Mouse (Mus musculus) stomach, postnatal 0 days (tissue): ENCODE data around the gene Hist1h1c. TPM values are rescaled to one million over a fixed set of nuclear protein-coding genes. Genes with fewer than 3 reads are reported as not detected.
"Not testable (repeated sequence)": the region's sequence is repeated elsewhere in the genome, so short reads cannot be mapped to it uniquely, and the experiment has no call there.

Experiments
- ATAC-seq: fragments of 200-750 bp; cut with Nextera tagmentation; 2 replicates; pipeline ENCODE4 v1.8.0; 2017; ENCODE audit not compliant: low FRiP score, low TSS enrichment
- DNase-seq: peaks from one replicate; pipeline ENCODE4 v3.0.0-alpha.2; 2016; ENCODE audit warnings: low spot score
- H3K27ac ChIP-seq: fragments of 300-500 bp; sonication (generic); replicated peaks from 2 replicates; pipeline ENCODE4 v1.5.1; 2014; ENCODE audit warnings: mild to moderate bottlenecking, control low read depth
- H3K27me3 ChIP-seq: fragments of 300-500 bp; sonication (generic); 2 replicates; pipeline ENCODE4 v1.6.1; 2014; ENCODE audit warnings: low read length; ENCODE audit not compliant: control insufficient read depth, insufficient read depth
- H3K36me3 ChIP-seq: fragments of 300-500 bp; sonication (generic); 2 replicates; pipeline ENCODE4 v1.6.1; 2014; ENCODE audit warnings: low read length, mixed read lengths; ENCODE audit not compliant: control insufficient read depth, insufficient read depth
- H3K4me1 ChIP-seq: fragments of 300-500 bp; sonication (generic); replicated peaks from 2 replicates; pipeline ENCODE4 v1.6.1; 2014; ENCODE audit warnings: antibody characterized with exemption; ENCODE audit not compliant: control insufficient read depth, insufficient read depth
- H3K4me2 ChIP-seq: fragments of 300-500 bp; sonication (generic); replicated peaks from 2 replicates; pipeline ENCODE4 v1.6.1; 2014; ENCODE audit warnings: low read depth, mild to moderate bottlenecking, control low read depth, moderate library complexity
- H3K4me3 ChIP-seq: fragments of 300-500 bp; sonication (generic); 2 replicates; pipeline ENCODE4 v1.5.1; 2014; ENCODE audit warnings: low read depth, low read length, control low read depth
- H3K9ac ChIP-seq: fragments of 300-500 bp; sonication (generic); 2 replicates; pipeline ENCODE4 v1.6.1; 2014; ENCODE audit warnings: mild to moderate bottlenecking, low read length, control low read depth, mixed read lengths
- H3K9me3 ChIP-seq: fragments of 300-500 bp; sonication (generic); 2 replicates; pipeline ENCODE4 v1.6.1; 2016; ENCODE audit warnings: low read length; ENCODE audit not compliant: control insufficient read depth
- CTCF ChIP-seq: IDR thresholded peaks from 2 replicates; pipeline ENCODE4 v1.5.1; 2016; ENCODE audit warnings: antibody characterized with exemption, low read depth, mild to moderate bottlenecking, moderate library complexity
- EP300 ChIP-seq: optimal IDR thresholded peaks from 2 replicates; pipeline ENCODE3; 2016; ENCODE audit warnings: antibody characterized with exemption
- WGBS: fragments of 180-500 bp; shearing (Covaris S2); extraction: QIAGEN DNeasy Blood & Tissue Kit; methylation state at CpG from one replicate; pipeline ENCODE4 v1.1.7; 2014; 5-methylcytosine and 5-hydroxymethylcytosine counted together
- polyA plus RNA-seq: library from polyadenylated mRNA; unstranded; fragments of >200 nt; fragmentation: Nextera tagmentation; extraction: Ambion mirVana; gene quantifications from 2 replicates; pipeline ENCODE4 v1.2.1, GENCODE M21; 2015

Gene Hist1h1c
- polyA plus RNA-seq, 1 experiment from 2014 or later, result 104 TPM

GRCm38 (mm10) chr13:23763586-23764323 is 25.1 kb downstream of the Hist1h1c start, which contains the start of gene Hist1h1a:
Gene Hist1h1a, plus strand, starts transcription at chr13:23763666.
- TF ChIP-seq EP300, result peak; percentile 91
- TF ChIP-seq CTCF, result no peak
- peak within 1 kb of the TSS; percentile 90 for H3K27ac ChIP-seq
- peak within 1 kb of the TSS; percentile 71 for H3K9ac ChIP-seq
- WGBS, result 3% methylated on average over 34 of the region's 34 CpGs
- no peaks in the 10 kb centered on the region for H3K36me3 ChIP-seq
- H3K9me3 ChIP-seq, result no peaks in the 10 kb centered on the region
- peak within 1 kb of the TSS; percentile 52 for H3K4me3 ChIP-seq
- peaks cover 3% of the 10 kb centered on the region; the same call in 1 of the 2 replicates for H3K4me1 ChIP-seq
- DNase-seq (no peak), ATAC-seq (peak; percentile 78)
- H3K4me2 ChIP-seq, result peak within 1 kb of the TSS; percentile 90
- H3K27me3 ChIP-seq, result no peaks in the 10 kb centered on the region

- peak overlapping the region; percentile 90 for H3K4me2 ChIP-seq
- peak overlapping the region; percentile 90 for H3K27ac ChIP-seq
- H3K4me3 ChIP-seq, result peak overlapping the region; percentile 52
- ATAC-seq, result no peak
- no peaks in the 10 kb centered on the region for H3K9me3 ChIP-seq
- WGBS, result 37% methylated on average over 12 of the region's 12 CpGs
- DNase-seq, result no peak
- TF ChIP-seq EP300, result no peak
- H3K4me1 ChIP-seq, result peaks cover 3% of the 10 kb centered on the region; the same call in 1 of the 2 replicates
- H3K36me3 ChIP-seq, result no peaks in the 10 kb centered on the region
- no peaks in the 10 kb centered on the region for H3K27me3 ChIP-seq
- H3K9ac ChIP-seq, result peak overlapping the region; percentile 71
These were observed 25.9 kb downstream of the Hist1h1c start for GRCm38 (mm10) chr13:23764324-23765171.

- Histone ChIP-seq H3K4me1 (peaks cover 3% of the 10 kb centered on the region; the same call in 1 of the 2 replicates), H3K9ac (no peak overlapping the region), H3K36me3 (no peaks in the 10 kb centered on the region), H3K9me3 (no peaks in the 10 kb centered on the region), H3K27ac (no peak overlapping the region), H3K4me3 (no peak overlapping the region), H3K27me3 (no peaks in the 10 kb centered on the region), H3K4me2 (no peak overlapping the region)
- DNase-seq (no peak), ATAC-seq (no peak)
- 58% methylated on average over 1 of the region's 1 CpGs for WGBS
- no peak for TF ChIP-seq CTCF
- TF ChIP-seq EP300, result no peak
These were observed 26.5 kb downstream of the Hist1h1c start for GRCm38 (mm10) chr13:23765172-23765513.

- no peaks in the 10 kb centered on the region for H3K36me3 ChIP-seq
- no peak for TF ChIP-seq EP300
- no peak for TF ChIP-seq CTCF
- H3K9me3 ChIP-seq, result no peaks in the 10 kb centered on the region
- H3K4me3 ChIP-seq, result no peak overlapping the region
- no peak overlapping the region for H3K9ac ChIP-seq
- no peak for DNase-seq
- H3K27me3 ChIP-seq, result no peaks in the 10 kb centered on the region
- ATAC-seq, result no peak
- H3K4me1 ChIP-seq, result peaks cover 3% of the 10 kb centered on the region; the same call in 1 of the 2 replicates
- H3K4me2 ChIP-seq, result no peak overlapping the region
- no peak overlapping the region for H3K27ac ChIP-seq
These were observed 28.2 kb downstream of the Hist1h1c start for GRCm38 (mm10) chr13:23766772-23767171.

GRCm38 (mm10) chr13:23768834-23769397 is 30.3 kb downstream of the Hist1h1c start:
- no peaks in the 10 kb centered on the region for H3K36me3 ChIP-seq
- ATAC-seq, result no peak
- H3K9ac ChIP-seq, result no peak overlapping the region
- H3K4me2 ChIP-seq, result no peak overlapping the region
- no peaks in the 10 kb centered on the region for H3K9me3 ChIP-seq
- H3K27ac ChIP-seq, result no peak overlapping the region
- H3K27me3 ChIP-seq, result no peaks in the 10 kb centered on the region
- H3K4me1 ChIP-seq, result peaks cover 6% of the 10 kb centered on the region; the same call in 1 of the 2 replicates
- no peak for DNase-seq
- 52% methylated on average over 5 of the region's 5 CpGs for whole genome bisulfite sequencing
- H3K4me3 ChIP-seq, result no peak overlapping the region
- TF ChIP-seq CTCF, result no peak
- TF ChIP-seq EP300, result no peak

- DNase-seq, H3K9ac ChIP-seq, ATAC-seq, H3K4me2 ChIP-seq, H3K36me3 ChIP-seq, H3K4me3 ChIP-seq, H3K4me1 ChIP-seq, H3K9me3 ChIP-seq, H3K27me3 ChIP-seq, H3K27ac ChIP-seq: not testable (repeated sequence)
- 80% methylated on average over 2 of the region's 2 CpGs for WGBS
These were observed 31.0 kb downstream of the Hist1h1c start, which contains the start of gene Trim38 for GRCm38 (mm10) chr13:23769613-23770012. Gene Trim38, plus strand, starts transcription at chr13:23769913.
